Mouse (Mus musculus) ES-Bruce4 (cell line): ENCODE results near the gene March8.

ENCODE experiments used
- CTCF ChIP-seq: IDR thresholded peaks from one replicate; pipeline ENCODE4 v1.8.1; 2011; ENCODE audit warnings: low read depth, low read length
- EP300 ChIP-seq: IDR thresholded peaks from 2 replicates; pipeline ENCODE4 v1.6.1; 2011; ENCODE audit warnings: low read depth, low read length; ENCODE audit not compliant: insufficient read depth
- POLR2A ChIP-seq: IDR thresholded peaks from one replicate; pipeline ENCODE4 v1.8.1; 2011; ENCODE audit warnings: low read length; ENCODE audit not compliant: insufficient read depth

- TF ChIP-seq CTCF (no peak), EP300 (no peak), POLR2A (no peak)
Measured at GRCm38 (mm10) chr6:116381605-116382004, 43.8 kb downstream of the March8 start.
